In the genomic region with DNA sequence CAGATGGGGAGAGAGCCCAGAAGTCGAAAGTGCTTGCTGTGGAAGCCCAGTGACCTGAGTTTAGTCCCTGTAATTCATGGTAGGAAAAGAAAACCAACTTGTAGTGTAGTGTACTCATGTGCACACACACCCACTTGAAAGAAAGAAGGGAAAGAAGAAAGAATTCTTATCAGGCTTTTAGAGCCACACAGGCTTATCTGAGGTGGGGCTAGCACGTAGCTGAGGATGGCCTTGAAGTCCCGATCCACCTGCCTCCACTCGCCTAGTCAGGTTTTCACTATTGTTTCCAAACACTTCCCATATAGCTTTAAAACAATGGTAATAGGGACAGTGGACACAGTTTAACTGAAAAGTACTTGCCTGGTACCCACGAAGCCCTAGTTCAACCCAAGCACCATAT, we compare ENCODE assay signal across 18 mouse cellular contexts. TPM values are rescaled to one million over a fixed set of nuclear protein-coding genes. Genes with fewer than 3 reads are reported as not detected.
"Had no signal": no experiment of that assay in that cellular context is flagged by ENCODE, and none has a peak within 500 bp of the region (broad histone marks: within the 10 kb centered on the region; RNA-seq: fewer than 3 reads in every experiment).

No protein-coding gene starts in this region.

- H3K27me3 ChIP-seq: liver, embryonic 13.5 days; liver, embryonic 15.5 days; lung, embryonic 15.5 days; midbrain, embryonic 12.5 days; neural tube, embryonic 13.5 days; neural tube, embryonic 15.5 days had no signal

- DNase-seq: liver, embryonic 13.5 days; liver, postnatal 0 days; lung, adult 2 months; lung, postnatal 14 days; lung, postnatal 4 days; retina, postnatal 1 day; right cerebral cortex, adult 18-20 months; right cerebral cortex, postnatal 25 days; right cerebral cortex, postnatal 4 days; spleen, adult 18-20 months had no signal

- H3K36me3 ChIP-seq: liver, embryonic 13.5 days; liver, embryonic 15.5 days; lung, embryonic 15.5 days; midbrain, embryonic 12.5 days; neural tube, embryonic 13.5 days; neural tube, embryonic 15.5 days had no signal

- H3K4me3 ChIP-seq: liver, embryonic 13.5 days; liver, embryonic 15.5 days; lung, embryonic 15.5 days; midbrain, embryonic 12.5 days; myocyte; neural tube, embryonic 13.5 days; neural tube, embryonic 15.5 days had no signal

- H3K4me1 ChIP-seq: liver, embryonic 13.5 days; liver, embryonic 15.5 days; lung, embryonic 15.5 days; midbrain, embryonic 12.5 days had no signal

- H3K27ac ChIP-seq: liver, embryonic 13.5 days; liver, embryonic 15.5 days; lung, embryonic 15.5 days; midbrain, embryonic 12.5 days; neural tube, embryonic 13.5 days; neural tube, embryonic 15.5 days had no signal

- ATAC-seq: liver, postnatal 0 days; lung, postnatal 0 days had no signal

- H3K9me3 ChIP-seq: liver, embryonic 13.5 days; liver, embryonic 15.5 days; lung, embryonic 15.5 days; midbrain, embryonic 12.5 days; neural tube, embryonic 13.5 days; neural tube, embryonic 15.5 days had no signal

- H3K9ac ChIP-seq: liver, embryonic 13.5 days; liver, embryonic 15.5 days; liver, postnatal 0 days; lung, embryonic 15.5 days; midbrain, embryonic 12.5 days; neural tube, embryonic 13.5 days; neural tube, embryonic 15.5 days had no signal

- H3K4me2 ChIP-seq: liver, embryonic 13.5 days; liver, embryonic 15.5 days; lung, embryonic 15.5 days; midbrain, embryonic 12.5 days; neural tube, embryonic 13.5 days; neural tube, embryonic 15.5 days had no signal

RNA-seq across cellular contexts. Expression of a gene that starts 31.5 kb away (rescaled TPM):
- polyA plus RNA-seq: midbrain, embryonic 12.5 days; myocyte; neural tube, embryonic 11.5 days had no signal
